Mouse (Mus musculus): ENCODE data around the gene Plekhn1. TPM values are rescaled to one million over a fixed set of nuclear protein-coding genes. Genes with fewer than 3 reads are reported as not detected.

Gene Plekhn1
- polyA plus RNA-seq (2015; fragmentation: Nextera tagmentation; extraction: Ambion mirVana), result 4.0 and 4.1 TPM in 2 replicates

- WGBS (ENCODE audit: insufficient replicate concordance), result under 1% methylated on average over 42 of the region's 48 CpGs
- no peaks in the 10 kb centered on the region for H3K9me3 ChIP-seq (replicated peaks)
- peak within 1 kb of the TSS; percentile 87 for H3K9ac ChIP-seq
- H3K36me3 ChIP-seq, result peaks cover 68% of the 10 kb centered on the region
- peak; percentile 47 for ATAC-seq (ENCODE audit: low read depth)
- peak within 1 kb of the TSS; percentile 99 for H3K4me2 ChIP-seq
- H3K4me1 ChIP-seq (replicated peaks), result peaks cover 43% of the 10 kb centered on the region
- peak within 1 kb of the TSS; percentile 87 for H3K4me3 ChIP-seq (replicated peaks)
- peak within 1 kb of the TSS; percentile 97 for H3K27ac ChIP-seq
- DNase-seq, result peak; percentile 60
- no peaks in the 10 kb centered on the region for H3K27me3 ChIP-seq
These were observed at the start of gene Plekhn1 for GRCm38 (mm10) chr4:156234701-156235213. TSS of gene Plekhn1 (minus strand) at chr4:156234857.

GRCm38 (mm10) chr4:156255078-156255839, 20.6 kb upstream of the Plekhn1 start, which contains the start of gene Samd11:
TSS of gene Samd11 (minus strand) at chr4:156255657.
- peaks cover 45% of the 10 kb centered on the region for H3K4me1 ChIP-seq (replicated peaks)
- WGBS (ENCODE audit: insufficient replicate concordance), result 6% methylated on average over 26 of the region's 26 CpGs
- peaks cover 18% of the 10 kb centered on the region for H3K36me3 ChIP-seq
- peaks cover 16% of the 10 kb centered on the region for H3K27me3 ChIP-seq
- H3K9ac ChIP-seq, result peak within 1 kb of the TSS; percentile 90
- peak within 1 kb of the TSS; percentile 88 for H3K4me2 ChIP-seq
- no peaks in the 10 kb centered on the region for H3K9me3 ChIP-seq (replicated peaks)
- peak; percentile 39 for DNase-seq
- H3K27ac ChIP-seq, result peak within 1 kb of the TSS; percentile 97
- peak within 1 kb of the TSS; percentile 64 for H3K4me3 ChIP-seq (replicated peaks)
- ATAC-seq (ENCODE audit: low read depth), result peak; percentile 32

GRCm38 (mm10) chr4:156254361-156255077, 19.9 kb upstream of the Plekhn1 start:
- peaks cover 16% of the 10 kb centered on the region for H3K27me3 ChIP-seq
- H3K4me2 ChIP-seq, result peak overlapping the region; percentile 88
- H3K9ac ChIP-seq, result peak overlapping the region; percentile 90
- H3K4me1 ChIP-seq (replicated peaks), result peaks cover 53% of the 10 kb centered on the region
- 2% methylated on average over 28 of the region's 30 CpGs for WGBS (ENCODE audit: insufficient replicate concordance)
- H3K36me3 ChIP-seq, result peaks cover 25% of the 10 kb centered on the region
- H3K27ac ChIP-seq, result peak overlapping the region; percentile 97
- DNase-seq (peak; percentile 61), ATAC-seq (ENCODE audit: low read depth) (peak; percentile 58)
- H3K4me3 ChIP-seq (replicated peaks), result peak overlapping the region; percentile 64
- H3K9me3 ChIP-seq (replicated peaks), result no peaks in the 10 kb centered on the region

GRCm38 (mm10) chr4:156253043-156253442, 18.4 kb upstream of the Plekhn1 start:
- peak; percentile 87 for DNase-seq
- WGBS (ENCODE audit: insufficient replicate concordance), result 5% methylated on average over 7 of the region's 7 CpGs
- peak overlapping the region; percentile 98 for H3K27ac ChIP-seq
- H3K9me3 ChIP-seq (replicated peaks), result no peaks in the 10 kb centered on the region
- peaks cover 40% of the 10 kb centered on the region for H3K36me3 ChIP-seq
- peaks cover 16% of the 10 kb centered on the region for H3K27me3 ChIP-seq
- peak; percentile 88 for ATAC-seq (ENCODE audit: low read depth)
- H3K4me2 ChIP-seq, result peak overlapping the region; percentile 71
- peaks cover 66% of the 10 kb centered on the region for H3K4me1 ChIP-seq (replicated peaks)
- H3K4me3 ChIP-seq (replicated peaks), result peak overlapping the region; percentile 46
- H3K9ac ChIP-seq, result peak overlapping the region; percentile 79

GRCm38 (mm10) chr4:156252619-156253018, 18.0 kb upstream of the Plekhn1 start:
- Histone ChIP-seq H3K4me2 (peak overlapping the region; percentile 71), H3K9me3 (replicated peaks) (no peaks in the 10 kb centered on the region), H3K9ac (peak overlapping the region; percentile 79), H3K4me1 (replicated peaks) (peaks cover 70% of the 10 kb centered on the region), H3K27me3 (peaks cover 16% of the 10 kb centered on the region), H3K27ac (peak overlapping the region; percentile 98), H3K4me3 (replicated peaks) (peak overlapping the region; percentile 46), H3K36me3 (peaks cover 44% of the 10 kb centered on the region)
- ATAC-seq (ENCODE audit: low read depth) (peak; percentile 6), DNase-seq (no peak)
- 23% methylated on average over 3 of the region's 3 CpGs for WGBS (ENCODE audit: insufficient replicate concordance)

- peak overlapping the region; percentile 79 for H3K9ac ChIP-seq
These were observed 17.5 kb upstream of the Plekhn1 start for GRCm38 (mm10) chr4:156252140-156252539.

GRCm38 (mm10) chr4:156251081-156251480, 16.4 kb upstream of the Plekhn1 start:
- Histone ChIP-seq H3K9me3 (replicated peaks) (no peaks in the 10 kb centered on the region), H3K36me3 (peaks cover 59% of the 10 kb centered on the region), H3K27ac (peak overlapping the region; percentile 98), H3K9ac (peak overlapping the region; percentile 79), H3K4me2 (peak overlapping the region; percentile 71), H3K4me1 (replicated peaks) (peaks cover 84% of the 10 kb centered on the region), H3K4me3 (replicated peaks) (peak overlapping the region; percentile 46), H3K27me3 (peaks cover 16% of the 10 kb centered on the region)
- ATAC-seq (ENCODE audit: low read depth), result no peak
- 76% methylated on average over 8 of the region's 8 CpGs for WGBS (ENCODE audit: insufficient replicate concordance)
- DNase-seq, result no peak

More at GRCm38 (mm10) chr4:156252140-156252539, 17.5 kb upstream of the Plekhn1 start:
- peak overlapping the region; percentile 98 for H3K27ac ChIP-seq
- 15% methylated on average over 6 of the region's 7 CpGs for WGBS (ENCODE audit: insufficient replicate concordance)
- H3K27me3 ChIP-seq, result peaks cover 16% of the 10 kb centered on the region
- peak overlapping the region; percentile 71 for H3K4me2 ChIP-seq
- peaks cover 75% of the 10 kb centered on the region for H3K4me1 ChIP-seq (replicated peaks)
- DNase-seq, result peak; percentile 38
- peak overlapping the region; percentile 46 for H3K4me3 ChIP-seq (replicated peaks)
- peaks cover 49% of the 10 kb centered on the region for H3K36me3 ChIP-seq
- H3K9me3 ChIP-seq (replicated peaks), result no peaks in the 10 kb centered on the region
- ATAC-seq (ENCODE audit: low read depth), result peak; percentile 57

- ATAC-seq (ENCODE audit: low read depth), result no peak
These were observed 14.9 kb upstream of the Plekhn1 start for GRCm38 (mm10) chr4:156249567-156249966.

GRCm38 (mm10) chr4:156236651-156237447, 2.2 kb upstream of the Plekhn1 start:
- ATAC-seq (ENCODE audit: low read depth) (no peak), DNase-seq (peak; percentile 41)
- Histone ChIP-seq H3K4me3 (replicated peaks) (peak overlapping the region; percentile 87), H3K9me3 (replicated peaks) (no peaks in the 10 kb centered on the region), H3K27ac (peak overlapping the region; percentile 97), H3K4me2 (peak overlapping the region; percentile 99), H3K27me3 (no peaks in the 10 kb centered on the region), H3K36me3 (peaks cover 68% of the 10 kb centered on the region), H3K4me1 (replicated peaks) (peaks cover 43% of the 10 kb centered on the region), H3K9ac (peak overlapping the region; percentile 87)
- WGBS (ENCODE audit: insufficient replicate concordance), result 16% methylated on average over 58 of the region's 60 CpGs

More at GRCm38 (mm10) chr4:156249567-156249966, 14.9 kb upstream of the Plekhn1 start:
- peaks cover 3% of the 10 kb centered on the region for H3K27me3 ChIP-seq
- peak overlapping the region; percentile 98 for H3K27ac ChIP-seq
- 61% methylated on average over 11 of the region's 11 CpGs for WGBS (ENCODE audit: insufficient replicate concordance)
- peaks cover 74% of the 10 kb centered on the region for H3K4me1 ChIP-seq (replicated peaks)
- H3K9me3 ChIP-seq (replicated peaks), result no peaks in the 10 kb centered on the region
- DNase-seq, result no peak
- H3K9ac ChIP-seq, result peak overlapping the region; percentile 79
- H3K4me2 ChIP-seq, result no peak overlapping the region
- H3K4me3 ChIP-seq (replicated peaks), result no peak overlapping the region
- peaks cover 74% of the 10 kb centered on the region for H3K36me3 ChIP-seq

- Histone ChIP-seq H3K36me3 (peaks cover 68% of the 10 kb centered on the region), H3K9me3 (replicated peaks) (no peaks in the 10 kb centered on the region), H3K9ac (peak within 1 kb of the TSS; percentile 87), H3K4me2 (peak within 1 kb of the TSS; percentile 99), H3K27ac (peak within 1 kb of the TSS; percentile 97), H3K4me1 (replicated peaks) (peaks cover 43% of the 10 kb centered on the region), H3K4me3 (replicated peaks) (peak within 1 kb of the TSS; percentile 87), H3K27me3 (no peaks in the 10 kb centered on the region)
- under 1% methylated on average over 90 of the region's 90 CpGs for WGBS (ENCODE audit: insufficient replicate concordance)
- ATAC-seq (ENCODE audit: low read depth) (peak; percentile 85), DNase-seq (peak; percentile 90)
These were observed 1.3 kb upstream of the Plekhn1 start, which contains the start of gene Noc2l for GRCm38 (mm10) chr4:156235808-156236533. TSS of gene Noc2l (plus strand) at chr4:156236010.
